Mouse (Mus musculus): ENCODE measurements around the gene Dnajb13.

- TF ChIP-seq CTCF (IDR thresholded peaks at IDR 0.05; ENCODE audit: insufficient read depth, low read length) (no peak), POLR2A (IDR thresholded peaks at IDR 0.05; ENCODE audit: borderline replicate concordance, extremely low read depth, low read depth, low read length) (no peak)
These were observed 16.0 kb upstream of the Dnajb13 start for GRCm38 (mm10) chr7:100530766-100531165.

Data from lung, adult 2 months (tissue).